Mouse (Mus musculus) heart, embryonic 15.5 days (tissue): Measurements from ENCODE around the gene Gm16181. TPM values are rescaled to one million over a fixed set of nuclear protein-coding genes. Genes with fewer than 3 reads are reported as not detected.

Experiments used
- ATAC-seq: fragments of 200-750 bp; cut with Nextera tagmentation; replicated peaks from 2 replicates; pipeline ENCODE4 v1.8.0; 2017; ENCODE audit warnings: low read depth, moderate TSS enrichment; ENCODE audit not compliant: insufficient number of reproducible peaks, insufficient read depth, low FRiP score
- H3K27ac ChIP-seq: fragments of 300-500 bp; sonication (generic); 2 replicates; pipeline ENCODE4 v1.5.1; 2015; ENCODE audit warnings: mild to moderate bottlenecking, inconsistent platforms
- H3K27me3 ChIP-seq: fragments of 300-500 bp; sonication (generic); 2 replicates; pipeline ENCODE4 v1.6.1; 2015; ENCODE audit warnings: inconsistent platforms
- H3K36me3 ChIP-seq: fragments of 300-500 bp; sonication (generic); 2 replicates; pipeline ENCODE4 v1.6.1; 2015; ENCODE audit warnings: mild to moderate bottlenecking, inconsistent platforms
- H3K4me1 ChIP-seq: fragments of 300-500 bp; sonication (generic); replicated peaks from 2 replicates; pipeline ENCODE4 v1.6.1; 2015; ENCODE audit warnings: inconsistent platforms
- H3K4me2 ChIP-seq: fragments of 300-500 bp; sonication (generic); 2 replicates; pipeline ENCODE4 v1.6.1; 2015; ENCODE audit warnings: inconsistent platforms, mild to moderate bottlenecking, moderate library complexity
- H3K4me3 ChIP-seq: fragments of 300-500 bp; sonication (generic); 2 replicates; pipeline ENCODE4 v1.5.1; 2015; ENCODE audit warnings: mild to moderate bottlenecking, inconsistent platforms
- H3K9ac ChIP-seq: fragments of 300-500 bp; sonication (generic); 2 replicates; pipeline ENCODE4 v1.6.1; 2015; ENCODE audit warnings: mild to moderate bottlenecking, inconsistent platforms
- H3K9me3 ChIP-seq: fragments of 300-500 bp; sonication (generic); replicated peaks from 2 replicates; pipeline ENCODE4 v1.6.1; 2016; ENCODE audit warnings: inconsistent platforms
- WGBS: fragments of 180-500 bp; shearing (Covaris S2); methylation state at CpG from one replicate; pipeline ENCODE4 v1.1.7; 2015; ENCODE audit warnings: mixed read lengths; 5-methylcytosine and 5-hydroxymethylcytosine counted together
- polyA plus RNA-seq: library from polyadenylated mRNA; unstranded; fragments of >200 nt; fragmentation: Nextera tagmentation; extraction: Ambion mirVana; gene quantifications from 2 replicates; pipeline ENCODE4 v1.2.1, GENCODE M21; 2015

Gm16181 gene
- polyA plus RNA-seq, 1 experiment from 2014 or later: 0.35 TPM

GRCm38 (mm10) chr17:35243086-35243485 lies 22.5 kb downstream of the Gm16181 start:
- H3K9me3 ChIP-seq: no peaks in the 10 kb centered on the region
- H3K27me3 ChIP-seq: no peaks in the 10 kb centered on the region
- peaks cover 48% of the 10 kb centered on the region for H3K36me3 ChIP-seq
- 4% methylated on average over 16 of the region's 16 CpGs for whole genome bisulfite sequencing
- peak overlapping the region; percentile 81 for H3K4me3 ChIP-seq
- H3K4me1 ChIP-seq: peaks cover 50% of the 10 kb centered on the region
- peak overlapping the region; percentile 93 for H3K9ac ChIP-seq
- peak overlapping the region; percentile 79 for H3K4me2 ChIP-seq
- ATAC-seq: no peak
- peak overlapping the region; percentile 98 for H3K27ac ChIP-seq

DNA sequence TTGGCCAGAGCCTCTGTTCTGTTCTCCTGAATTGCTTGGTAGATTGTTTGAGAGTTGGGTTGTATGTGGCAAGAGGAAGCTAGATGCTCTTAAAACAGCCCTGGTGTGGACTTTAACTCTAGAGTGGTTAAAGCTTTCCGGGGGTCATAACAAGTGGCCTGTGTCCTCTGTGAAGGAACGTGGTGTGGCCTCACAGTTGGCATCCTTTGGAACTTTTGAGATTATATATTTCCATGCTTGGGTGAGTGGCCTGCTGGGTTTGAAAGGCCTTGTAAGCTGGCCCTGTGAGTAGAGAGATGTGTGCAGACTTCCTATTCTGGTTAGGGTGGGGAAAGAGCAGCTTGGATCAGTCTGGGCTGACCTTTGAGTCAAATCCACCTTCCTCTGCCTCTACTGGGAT lies 24.4 kb downstream of the Gm16181 start:
- Histone ChIP-seq H3K9ac (peak overlapping the region; percentile 93), H3K27me3 (no peaks in the 10 kb centered on the region), H3K4me2 (peak overlapping the region; percentile 79), H3K9me3 (no peaks in the 10 kb centered on the region), H3K27ac (no peak overlapping the region), H3K4me1 (peaks cover 50% of the 10 kb centered on the region), H3K36me3 (peaks cover 66% of the 10 kb centered on the region), H3K4me3 (peak overlapping the region; percentile 81)
- no peak for ATAC-seq
- WGBS: 65% methylated on average over 2 of the region's 2 CpGs

- Histone ChIP-seq H3K9ac (no peak overlapping the region), H3K36me3 (peaks cover 76% of the 10 kb centered on the region), H3K9me3 (no peaks in the 10 kb centered on the region), H3K4me1 (peaks cover 43% of the 10 kb centered on the region), H3K4me3 (no peak overlapping the region), H3K27me3 (no peaks in the 10 kb centered on the region), H3K4me2 (no peak overlapping the region), H3K27ac (no peak overlapping the region)
- ATAC-seq: no peak
- WGBS: 75% methylated on average over 15 of the region's 15 CpGs
These were observed 25.3 kb downstream of the Gm16181 start for GRCm38 (mm10) chr17:35245731-35246623.

DNA sequence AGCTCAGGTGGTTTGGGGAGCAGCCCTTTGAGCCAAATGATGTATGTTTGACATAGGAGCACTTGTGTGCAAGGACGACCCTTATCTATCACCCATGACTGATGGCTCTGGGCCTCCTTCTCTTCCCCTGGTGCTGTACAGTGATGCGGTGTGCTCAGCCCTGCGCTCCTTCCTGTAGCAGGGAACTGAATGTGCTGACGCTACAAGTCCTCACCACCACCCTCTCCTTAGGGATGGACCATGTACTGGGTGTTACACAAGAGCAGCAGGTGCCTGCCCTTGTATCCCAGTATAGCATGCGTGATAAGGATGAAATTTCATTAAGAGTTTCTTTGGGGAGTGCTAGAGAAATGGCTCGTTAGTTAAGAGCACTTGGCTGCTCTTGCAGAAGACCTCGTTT lies 26.5 kb downstream of the Gm16181 start:
- H3K9me3 ChIP-seq: no peaks in the 10 kb centered on the region
- no peak overlapping the region for H3K4me2 ChIP-seq
- peaks cover 42% of the 10 kb centered on the region for H3K4me1 ChIP-seq
- H3K9ac ChIP-seq: no peak overlapping the region
- 65% methylated on average over 7 of the region's 7 CpGs for WGBS
- no peaks in the 10 kb centered on the region for H3K27me3 ChIP-seq
- no peak overlapping the region for H3K27ac ChIP-seq
- ATAC-seq: no peak
- peaks cover 86% of the 10 kb centered on the region for H3K36me3 ChIP-seq
- H3K4me3 ChIP-seq: no peak overlapping the region

- H3K9me3 ChIP-seq: no peaks in the 10 kb centered on the region
- no peak overlapping the region for H3K4me2 ChIP-seq
- no peak overlapping the region for H3K9ac ChIP-seq
- H3K27ac ChIP-seq: no peak overlapping the region
- H3K4me1 ChIP-seq: peaks cover 31% of the 10 kb centered on the region
- ATAC-seq: no peak
- no peak overlapping the region for H3K4me3 ChIP-seq
- 87% methylated on average over 14 of the region's 14 CpGs for WGBS
- H3K36me3 ChIP-seq: peaks cover 98% of the 10 kb centered on the region
- H3K27me3 ChIP-seq: no peaks in the 10 kb centered on the region
These were observed 28.4 kb downstream of the Gm16181 start for GRCm38 (mm10) chr17:35248986-35249385.

DNA sequence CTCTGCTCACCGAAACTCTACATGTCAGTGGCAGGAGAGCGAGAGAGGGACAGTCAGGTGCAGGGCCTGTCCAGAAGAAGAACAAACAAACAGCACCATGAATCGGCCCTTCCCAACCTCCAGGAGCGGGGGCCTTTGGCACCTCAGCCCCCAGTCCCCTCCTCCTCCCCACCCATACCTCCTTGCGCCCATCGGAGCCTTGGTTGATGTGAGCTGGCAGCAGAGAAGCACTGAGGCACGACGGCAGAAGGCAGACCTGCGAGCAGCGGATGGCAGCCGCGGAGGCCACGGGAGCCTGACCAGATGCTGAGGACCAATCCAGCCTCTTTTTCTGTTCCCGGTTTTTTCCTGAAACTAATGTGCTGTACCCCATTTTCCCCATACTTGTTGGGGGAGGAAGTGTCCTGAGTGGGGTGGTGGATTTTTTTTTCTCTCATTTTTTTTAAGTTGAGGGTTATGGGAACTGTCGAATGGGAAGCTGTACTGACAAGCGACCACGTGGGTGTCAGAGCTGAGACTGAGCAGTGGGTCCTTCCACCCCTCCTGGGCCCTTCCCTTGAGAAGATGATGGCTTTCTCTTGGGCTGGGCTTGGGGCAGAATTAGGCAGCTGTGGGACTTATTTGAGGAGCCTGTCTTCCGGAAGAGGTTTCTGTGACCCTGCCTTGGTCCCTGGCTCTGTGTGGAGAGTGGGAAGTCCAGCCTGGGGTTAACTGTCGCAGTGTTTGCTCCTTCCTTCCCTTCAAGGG lies 29.0 kb downstream of the Gm16181 start:
- H3K27me3 ChIP-seq: no peaks in the 10 kb centered on the region
- H3K27ac ChIP-seq: no peak overlapping the region
- peaks cover 25% of the 10 kb centered on the region for H3K4me1 ChIP-seq
- H3K36me3 ChIP-seq: peaks cover 95% of the 10 kb centered on the region
- H3K4me2 ChIP-seq: no peak overlapping the region
- H3K9ac ChIP-seq: no peak overlapping the region
- no peak for ATAC-seq
- 88% methylated on average over 19 of the region's 19 CpGs for WGBS
- H3K4me3 ChIP-seq: no peak overlapping the region
- H3K9me3 ChIP-seq: no peaks in the 10 kb centered on the region

DNA sequence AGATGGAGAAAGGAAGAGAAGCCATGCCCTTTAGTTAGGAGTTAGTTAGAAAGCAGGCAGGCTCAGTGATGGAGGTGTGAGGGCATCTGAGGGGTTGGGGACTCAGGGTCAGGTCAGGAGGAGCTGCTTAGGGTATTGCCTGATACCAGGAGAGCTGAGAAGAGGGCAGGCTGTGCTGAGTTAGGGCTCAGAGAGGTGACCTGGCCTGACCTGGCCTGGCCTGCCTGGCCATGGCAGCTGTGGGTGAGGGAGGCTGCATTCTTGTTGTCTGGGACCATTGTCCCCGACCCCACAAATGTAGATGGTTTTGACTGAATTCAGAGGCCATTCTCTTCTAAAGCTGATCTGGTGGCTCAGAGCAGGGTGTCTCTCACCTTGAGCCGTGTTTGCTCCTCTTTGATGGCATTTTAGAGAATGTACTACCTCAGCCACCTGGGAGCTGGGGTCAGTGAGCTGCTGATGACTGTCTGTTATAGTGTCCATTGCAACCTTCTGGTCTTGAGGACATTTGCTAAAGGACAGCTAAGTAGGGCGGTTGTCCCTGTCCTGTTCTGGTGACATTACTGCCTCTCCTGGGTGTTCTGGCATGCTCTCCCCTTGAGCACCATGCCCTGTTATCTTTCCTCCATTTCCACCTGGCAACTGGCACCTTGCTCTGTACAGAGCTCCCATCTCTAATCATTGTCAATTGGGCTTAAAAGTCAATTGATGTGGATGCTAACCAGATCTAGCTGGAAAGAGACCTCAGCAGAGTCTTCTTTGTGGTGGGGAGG lies 29.9 kb downstream of the Gm16181 start:
- Histone ChIP-seq H3K27me3 (no peaks in the 10 kb centered on the region), H3K4me1 (peaks cover 16% of the 10 kb centered on the region), H3K4me3 (no peak overlapping the region), H3K9ac (no peak overlapping the region), H3K27ac (no peak overlapping the region), H3K4me2 (no peak overlapping the region), H3K36me3 (peaks cover 86% of the 10 kb centered on the region), H3K9me3 (no peaks in the 10 kb centered on the region)
- ATAC-seq: no peak
- WGBS: 91% methylated on average over 3 of the region's 3 CpGs

GRCm38 (mm10) chr17:35251162-35251719 lies 30.6 kb downstream of the Gm16181 start:
- WGBS: 71% methylated on average over 15 of the region's 15 CpGs
- no peak for ATAC-seq
- Histone ChIP-seq H3K4me3 (no peak overlapping the region), H3K9ac (no peak overlapping the region), H3K36me3 (peaks cover 79% of the 10 kb centered on the region), H3K4me1 (peaks cover 9% of the 10 kb centered on the region), H3K4me2 (no peak overlapping the region), H3K27ac (no peak overlapping the region), H3K9me3 (no peaks in the 10 kb centered on the region), H3K27me3 (no peaks in the 10 kb centered on the region)

DNA sequence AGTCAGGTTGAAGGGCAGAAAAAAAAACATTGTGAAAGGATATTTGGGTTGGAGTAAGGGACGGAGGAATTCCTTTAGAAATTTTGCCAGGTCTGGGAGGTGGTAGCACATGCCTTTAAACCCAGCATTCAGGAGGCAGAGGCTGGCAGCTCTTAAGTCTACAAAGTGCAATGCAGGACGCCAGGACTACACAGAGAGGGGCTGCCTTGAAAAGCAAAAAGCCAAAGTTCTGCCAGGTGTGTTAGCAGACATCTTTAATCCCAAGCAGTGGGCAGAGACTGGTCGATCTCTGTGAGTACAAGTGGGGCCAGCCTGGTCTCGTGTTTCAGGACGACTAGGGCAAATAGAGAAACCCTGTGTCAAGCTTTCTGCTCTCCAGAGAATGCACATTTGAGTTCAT lies 31.3 kb downstream of the Gm16181 start:
- Histone ChIP-seq H3K9me3 (no peaks in the 10 kb centered on the region), H3K36me3 (peaks cover 72% of the 10 kb centered on the region), H3K27me3 (no peaks in the 10 kb centered on the region), H3K4me2 (no peak overlapping the region), H3K4me1 (peaks cover 4% of the 10 kb centered on the region), H3K4me3 (no peak overlapping the region), H3K9ac (no peak overlapping the region), H3K27ac (no peak overlapping the region)
- ATAC-seq: no peak
- 83% methylated on average over 5 of the region's 5 CpGs for WGBS

DNA sequence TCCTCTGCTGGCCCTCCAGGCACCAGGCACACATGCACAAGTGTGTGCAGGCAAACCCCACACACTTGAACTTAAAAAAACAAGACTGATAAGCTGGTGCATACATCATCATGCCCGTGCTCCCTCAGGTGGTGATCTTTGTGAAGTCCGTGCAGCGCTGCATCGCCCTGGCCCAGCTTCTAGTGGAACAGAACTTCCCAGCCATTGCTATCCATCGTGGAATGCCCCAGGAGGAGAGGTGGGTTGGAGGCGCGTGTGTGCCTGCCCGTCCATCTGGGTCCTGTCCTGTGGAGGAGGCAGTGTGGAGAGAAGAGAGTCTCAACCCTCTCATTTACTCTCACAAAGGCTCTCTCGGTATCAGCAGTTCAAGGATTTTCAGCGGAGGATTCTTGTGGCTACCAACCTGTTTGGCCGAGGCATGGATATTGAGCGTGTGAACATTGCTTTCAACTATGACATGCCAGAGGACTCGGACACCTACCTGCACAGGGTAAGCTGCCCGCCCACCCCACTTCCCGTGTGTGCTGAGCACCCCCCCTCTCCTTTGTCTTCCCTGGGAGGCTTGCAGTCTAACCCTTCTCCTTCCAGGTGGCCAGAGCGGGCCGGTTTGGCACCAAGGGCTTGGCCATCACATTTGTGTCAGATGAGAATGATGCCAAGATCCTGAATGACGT lies 32.1 kb downstream of the Gm16181 start:
- no peak overlapping the region for H3K9ac ChIP-seq
- peaks cover 64% of the 10 kb centered on the region for H3K36me3 ChIP-seq
- no peak for ATAC-seq
- H3K9me3 ChIP-seq: no peaks in the 10 kb centered on the region
- H3K4me2 ChIP-seq: no peak overlapping the region
- no peak overlapping the region for H3K4me3 ChIP-seq
- 80% methylated on average over 18 of the region's 18 CpGs for WGBS
- H3K4me1 ChIP-seq: peaks cover 2% of the 10 kb centered on the region; the same call in 1 of the 2 replicates
- no peak overlapping the region for H3K27ac ChIP-seq
- H3K27me3 ChIP-seq: no peaks in the 10 kb centered on the region
